Mouse (Mus musculus) right cerebral cortex, adult 18-20 months (tissue): ENCODE data around the gene Vamp2.

ENCODE experiments used
- DNase-seq: peaks from one replicate; pipeline ENCODE4 v3.0.0; 2022; ENCODE audit warnings: mixed read lengths

Vamp2 gene

GRCm38 (mm10) chr11:69088103-69088855 is at the start of gene Vamp2:
Gene Vamp2, plus strand, starts transcription at chr11:69088490.
- DNase-seq, result peak; percentile 94

GRCm38 (mm10) chr11:69045531-69046394 is 42.5 kb upstream of the Vamp2 start, which contains the start of gene Aurkb:
Gene Aurkb, plus strand, starts transcription at chr11:69045647.
- DNase-seq, result peak; percentile 73

- no peak for DNase-seq
Measured at GRCm38 (mm10) chr11:69046395-69046774, 41.9 kb upstream of the Vamp2 start.

GRCm38 (mm10) chr11:69047592-69047991 is 40.7 kb upstream of the Vamp2 start:
- DNase-seq, result no peak

GRCm38 (mm10) chr11:69048151-69048550 is 40.1 kb upstream of the Vamp2 start:
- DNase-seq, result no peak

- no peak for DNase-seq
Measured at GRCm38 (mm10) chr11:69050748-69051147, 37.5 kb upstream of the Vamp2 start.

GRCm38 (mm10) chr11:69051771-69052170 is 36.5 kb upstream of the Vamp2 start:
- DNase-seq, result no peak

- no peak for DNase-seq
Measured at GRCm38 (mm10) chr11:69052824-69053421, 35.4 kb upstream of the Vamp2 start.

GRCm38 (mm10) chr11:69053848-69054247 is 34.4 kb upstream of the Vamp2 start:
- no peak for DNase-seq

GRCm38 (mm10) chr11:69058265-69058664 is 30.0 kb upstream of the Vamp2 start:
- DNase-seq, result no peak

GRCm38 (mm10) chr11:69058729-69059356 is 29.4 kb upstream of the Vamp2 start:
- no peak for DNase-seq

GRCm38 (mm10) chr11:69059357-69059974 is 28.8 kb upstream of the Vamp2 start, which contains the start of gene Borcs6:
Gene Borcs6, plus strand, starts transcription at chr11:69059717.
- DNase-seq, result peak; percentile 99

- DNase-seq, result no peak
Measured at GRCm38 (mm10) chr11:69059975-69060411, 28.3 kb upstream of the Vamp2 start.

- DNase-seq, result peak; percentile 36
Measured at GRCm38 (mm10) chr11:69060448-69061254, 27.6 kb upstream of the Vamp2 start.

GRCm38 (mm10) chr11:69061255-69061912 is 26.9 kb upstream of the Vamp2 start:
- no peak for DNase-seq

GRCm38 (mm10) chr11:69062194-69062760 is 26.0 kb upstream of the Vamp2 start:
- DNase-seq, result peak; percentile 77

- peak; percentile 92 for DNase-seq
Measured at GRCm38 (mm10) chr11:69062761-69063224, 25.5 kb upstream of the Vamp2 start.

- peak; percentile 52 for DNase-seq
Measured at GRCm38 (mm10) chr11:69063413-69064201, 24.7 kb upstream of the Vamp2 start.
